ENCODE assay signal across 16 mouse cellular contexts in the genomic region with DNA sequence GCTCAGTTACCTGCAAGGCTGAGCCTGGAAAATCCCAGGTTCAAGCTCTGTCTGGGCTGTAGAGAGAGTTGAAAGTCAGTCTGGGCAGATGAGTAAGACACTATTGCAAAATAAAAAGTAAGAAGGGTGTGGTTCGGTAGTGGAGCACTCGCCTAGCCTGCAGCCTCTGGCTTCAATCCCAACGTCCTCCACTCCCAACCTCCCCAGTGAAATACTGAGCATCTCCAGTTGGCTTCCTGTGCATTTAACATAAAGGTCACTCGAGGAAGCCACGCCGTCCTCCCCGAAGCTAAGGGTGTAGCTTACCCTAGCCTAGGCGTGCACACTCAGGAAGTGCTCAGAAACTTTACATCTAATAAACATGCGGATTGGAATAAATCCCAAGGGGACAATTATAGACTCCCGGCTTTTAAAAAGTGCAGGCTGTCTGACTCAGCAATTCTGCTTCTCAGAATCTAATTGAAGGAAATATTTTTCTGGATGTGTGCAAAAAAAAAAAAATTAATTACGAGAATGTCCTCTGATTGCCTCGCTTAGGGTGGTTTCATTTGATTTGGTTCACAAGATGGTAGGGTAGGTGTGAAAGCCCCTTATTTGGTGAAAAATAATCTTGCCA.
DNase-seq lines count a peak whose midpoint lies in the region; ATAC-seq and TF ChIP-seq lines count a peak whose summit lies in the region.
"Had no signal": no experiment of that assay in that cellular context is flagged by ENCODE, and none has a peak within 500 bp of the region (broad histone marks: within the 10 kb centered on the region; RNA-seq: fewer than 3 reads in every experiment).

No protein-coding gene starts in this region.

- no peaks in the 10 kb centered on the region for H3K36me3 ChIP-seq in intestine, embryonic 16.5 days (ENCODE audit: control insufficient read depth, insufficient read depth, low read length)
- no peaks in the 10 kb centered on the region for H3K36me3 ChIP-seq in intestine, embryonic 15.5 days
- H3K36me3 ChIP-seq in E14TG2a.4 (ENCODE audit: insufficient read depth, low read length): no peaks in the 10 kb centered on the region
- H3K36me3 ChIP-seq in embryonic facial prominence, embryonic 15.5 days: no peaks in the 10 kb centered on the region
- H3K36me3 ChIP-seq in forebrain, embryonic 12.5 days (replicated peaks): no peaks in the 10 kb centered on the region
- H3K36me3 ChIP-seq: G1E; heart, embryonic 13.5 days; lung, embryonic 15.5 days had no signal

- no peak overlapping the region for H3K4me2 ChIP-seq in intestine, embryonic 16.5 days (ENCODE audit: low read depth, low read length)
- H3K4me2 ChIP-seq in intestine, embryonic 15.5 days (replicated peaks): no peak overlapping the region
- no peak overlapping the region for H3K4me2 ChIP-seq in embryonic facial prominence, embryonic 15.5 days (replicated peaks)
- H3K4me2 ChIP-seq in forebrain, embryonic 12.5 days: no peak overlapping the region
- H3K4me2 ChIP-seq: heart, embryonic 13.5 days; lung, embryonic 15.5 days had no signal

- no peak overlapping the region for H3K9ac ChIP-seq in intestine, embryonic 16.5 days (ENCODE audit: low read depth, low read length)
- H3K9ac ChIP-seq in intestine, embryonic 15.5 days: no peak overlapping the region
- no peak overlapping the region for H3K9ac ChIP-seq in embryonic facial prominence, embryonic 15.5 days
- no peak overlapping the region for H3K9ac ChIP-seq in forebrain, embryonic 12.5 days
- H3K9ac ChIP-seq: forebrain, postnatal 0 days; heart, embryonic 13.5 days; lung, embryonic 15.5 days had no signal

- 43% methylated on average over 12 of the region's 12 CpGs for WGBS in intestine, embryonic 16.5 days
- 46% methylated on average over 12 of the region's 12 CpGs for WGBS in intestine, embryonic 15.5 days
- WGBS in embryonic facial prominence, embryonic 15.5 days: 28% methylated on average over 12 of the region's 12 CpGs
- WGBS in forebrain, embryonic 12.5 days: 70% methylated on average over 12 of the region's 12 CpGs

- H3K27ac ChIP-seq in intestine, embryonic 16.5 days (ENCODE audit: low read length): no peak overlapping the region
- no peak overlapping the region for H3K27ac ChIP-seq in intestine, embryonic 15.5 days
- peak overlapping the region; percentile 17; the same call in 1 of the 2 replicates for H3K27ac ChIP-seq in embryonic facial prominence, embryonic 15.5 days (replicated peaks)
- no peak overlapping the region for H3K27ac ChIP-seq in forebrain, embryonic 12.5 days
- H3K27ac ChIP-seq: heart, embryonic 13.5 days; hindbrain, postnatal 0 days; layer of hippocampus, adult 2 months; lung, embryonic 15.5 days had no signal

- TF ChIP-seq CTCF in E14TG2a.4 (conservative IDR thresholded peaks at IDR 0.05; ENCODE audit: low read length): no peak

- H3K4me1 ChIP-seq in intestine, embryonic 16.5 days (ENCODE audit: control insufficient read depth, insufficient read depth, low read length): peaks cover 2% of the 10 kb centered on the region; the same call in 1 of the 2 replicates
- peaks cover 8% of the 10 kb centered on the region; the same call in 1 of the 2 replicates for H3K4me1 ChIP-seq in intestine, embryonic 15.5 days (replicated peaks)
- peaks cover 88% of the 10 kb centered on the region for H3K4me1 ChIP-seq in E14TG2a.4 (replicated peaks; ENCODE audit: low read depth, low read length)
- H3K4me1 ChIP-seq in embryonic facial prominence, embryonic 15.5 days: peaks cover 30% of the 10 kb centered on the region
- H3K4me1 ChIP-seq in forebrain, embryonic 12.5 days: peaks cover 22% of the 10 kb centered on the region

- no peak overlapping the region for H3K4me3 ChIP-seq in intestine, embryonic 16.5 days (ENCODE audit: low read length)
- H3K4me3 ChIP-seq in intestine, embryonic 15.5 days (replicated peaks): no peak overlapping the region
- H3K4me3 ChIP-seq in E14TG2a.4 (replicated peaks; ENCODE audit: low read length): peak overlapping the region; percentile 57
- H3K4me3 ChIP-seq in embryonic facial prominence, embryonic 15.5 days (replicated peaks): no peak overlapping the region
- no peak overlapping the region for H3K4me3 ChIP-seq in forebrain, embryonic 12.5 days (replicated peaks)
- H3K4me3 ChIP-seq: heart, embryonic 13.5 days; layer of hippocampus, adult 2 months; lung, embryonic 15.5 days had no signal

- peak; percentile 8 for DNase-seq in lung, postnatal 36 days
- no peak for DNase-seq in frontal cortex, postnatal 36 days (ENCODE audit: low spot score in 2 of 2)
- no peak for DNase-seq in c-Kit-positive CD71-positive TER-119-positive erythroid progenitor cells, embryonic 14.5 days (ENCODE audit: low spot score)
- DNase-seq: forebrain, postnatal 0 days; spleen, adult 18-20 months; thymus, postnatal 25 days had no signal

- peak; percentile 46 for ATAC-seq in intestine, embryonic 16.5 days
- ATAC-seq in intestine, embryonic 15.5 days: no peak
- ATAC-seq in embryonic facial prominence, embryonic 15.5 days (ENCODE audit: insufficient number of reproducible peaks, low FRiP score, low TSS enrichment, low read depth): no peak
- no peak for ATAC-seq in forebrain, embryonic 12.5 days (ENCODE audit: low FRiP score)
- ATAC-seq: forebrain, postnatal 0 days; hindbrain, postnatal 0 days had no signal

- no peaks in the 10 kb centered on the region for H3K27me3 ChIP-seq in intestine, embryonic 16.5 days (replicated peaks; ENCODE audit: control insufficient read depth, insufficient read depth, low read length)
- H3K27me3 ChIP-seq in intestine, embryonic 15.5 days (replicated peaks): no peaks in the 10 kb centered on the region
- H3K27me3 ChIP-seq in E14TG2a.4 (ENCODE audit: insufficient read depth, low read length): no peaks in the 10 kb centered on the region
- no peaks in the 10 kb centered on the region for H3K27me3 ChIP-seq in embryonic facial prominence, embryonic 15.5 days
- peaks cover 80% of the 10 kb centered on the region for H3K27me3 ChIP-seq in forebrain, embryonic 12.5 days

- H3K9me3 ChIP-seq in intestine, embryonic 16.5 days (ENCODE audit: control insufficient read depth, low read length): no peaks in the 10 kb centered on the region
- no peaks in the 10 kb centered on the region for H3K9me3 ChIP-seq in intestine, embryonic 15.5 days
- H3K9me3 ChIP-seq in E14TG2a.4 (ENCODE audit: low read length): no peaks in the 10 kb centered on the region
- H3K9me3 ChIP-seq in embryonic facial prominence, embryonic 15.5 days (replicated peaks): no peaks in the 10 kb centered on the region
- no peaks in the 10 kb centered on the region for H3K9me3 ChIP-seq in forebrain, embryonic 12.5 days
- H3K9me3 ChIP-seq: heart, embryonic 13.5 days; lung, embryonic 15.5 days had no signal
